Mouse (Mus musculus) brain, embryonic 14.5 days (tissue): ENCODE results near the gene Tcf20.

ENCODE experiments used
- CTCF ChIP-seq: fragments of 200-500 bp; IDR thresholded peaks from 2 replicates; pipeline ENCODE4 v1.5.1; 2012; ENCODE audit warnings: inconsistent platforms, mild to moderate bottlenecking, moderate library complexity, borderline replicate concordance; ENCODE audit not compliant: insufficient read depth, insufficient read length; ENCODE audit errors: extremely low read depth
- POLR2A ChIP-seq: fragments of 200-500 bp; IDR thresholded peaks from 2 replicates; pipeline ENCODE4 v1.6.1; 2012; ENCODE audit warnings: mild to moderate bottlenecking, inconsistent platforms, borderline replicate concordance; ENCODE audit not compliant: poor library complexity, insufficient read depth, insufficient read length, severe bottlenecking; ENCODE audit errors: extremely low read depth

GRCm38 (mm10) chr15:82934971-82935370 lies 52.7 kb downstream of the Tcf20 start:
- no peak for TF ChIP-seq POLR2A
- TF ChIP-seq CTCF = no peak
